Mouse (Mus musculus) MN1 (cell line): Measurements from ENCODE around the gene Cacybp.

Source experiments
- DNase-seq: peaks from one replicate; pipeline ENCODE4 v3.0.0-alpha.2; 2016; ENCODE audit warnings: low spot score

Gene Cacybp

DNA sequence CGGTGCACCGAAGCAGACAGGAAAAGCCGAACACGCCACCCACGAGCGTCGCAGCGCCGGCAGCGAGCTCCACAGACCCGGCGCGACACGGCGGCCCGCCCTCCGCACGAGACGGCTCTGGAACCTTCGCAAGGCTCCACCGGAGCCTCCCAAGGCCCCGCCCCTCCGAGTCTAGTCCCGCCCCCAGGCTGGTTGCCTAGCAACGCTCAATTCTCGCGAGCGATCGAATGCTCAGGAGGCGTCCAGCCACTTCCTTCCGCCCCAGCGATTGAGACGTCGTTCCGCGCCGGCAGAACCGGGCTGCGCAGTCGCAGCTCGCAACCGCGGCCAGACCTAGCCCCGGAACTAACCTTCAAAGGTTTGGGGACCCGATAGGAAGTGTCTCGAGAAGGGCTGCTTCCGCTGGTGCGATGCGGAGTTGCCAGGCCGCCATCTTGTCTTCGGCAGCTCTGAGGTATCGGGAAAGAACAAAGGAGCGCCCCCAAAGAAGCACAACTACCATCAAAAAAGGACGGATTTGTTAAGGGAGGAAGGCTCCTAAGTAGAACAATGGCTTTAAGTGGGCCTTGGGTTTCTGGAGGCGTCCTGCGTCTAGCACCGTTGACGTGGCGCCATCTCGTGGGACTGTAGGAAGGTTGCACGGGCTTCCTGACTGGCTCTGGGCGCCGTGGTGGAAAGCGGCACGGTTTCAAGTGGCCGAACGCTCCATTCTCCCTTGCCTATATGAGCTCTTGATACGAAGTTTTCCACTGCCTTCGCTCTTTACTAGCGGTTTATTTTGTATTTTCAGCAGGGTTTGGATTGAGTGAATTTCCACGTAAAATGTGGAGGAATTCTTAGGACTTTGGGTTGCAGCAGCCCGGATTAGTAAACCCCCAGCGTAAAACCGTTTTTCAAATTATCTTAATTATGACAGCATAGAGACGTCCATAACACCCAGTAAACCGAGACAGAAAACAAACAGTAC is at the start of gene Cacybp:
Cacybp (minus strand) TSS at position 173 of the 967 bp plus-strand sequence.
- DNase-seq, result peak; percentile 100

DNA sequence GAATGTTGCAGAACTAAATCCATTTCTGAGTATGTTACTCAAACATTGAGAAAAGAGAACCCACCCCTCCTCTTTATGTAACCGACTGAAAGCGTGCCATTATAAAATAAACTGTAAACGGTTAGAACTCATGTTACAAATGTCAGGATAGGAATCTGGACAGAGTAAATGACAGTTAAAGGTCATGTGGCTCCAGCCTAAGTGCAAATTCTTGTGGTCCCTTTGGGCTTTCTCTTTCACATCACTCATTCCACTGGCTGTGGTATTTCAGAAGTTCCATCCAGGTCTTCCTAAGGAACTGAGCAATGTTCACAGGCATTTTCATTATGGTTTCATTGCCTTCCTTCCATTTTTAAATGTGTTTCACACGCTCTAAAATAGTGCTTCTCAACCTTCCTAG is 49.7 kb upstream of the Cacybp start:
- DNase-seq, result no peak

DNA sequence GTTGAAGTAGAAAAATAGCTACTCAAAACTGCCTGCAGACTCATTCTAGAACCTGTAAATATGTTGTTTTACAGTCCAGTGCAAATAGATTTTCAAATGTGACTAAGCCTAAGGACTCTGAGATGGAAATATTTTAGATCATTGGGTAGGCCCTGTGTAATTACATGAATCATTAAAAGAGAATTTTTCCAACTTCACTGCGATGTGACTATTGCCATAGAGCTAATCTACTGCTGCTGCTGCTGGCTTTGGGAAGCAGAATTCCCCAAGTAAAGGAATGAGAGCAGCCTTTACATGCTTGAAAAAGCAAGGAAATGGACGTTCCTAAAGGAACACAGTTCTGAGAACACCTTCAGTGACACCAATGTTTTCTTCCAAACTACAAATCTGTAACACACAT is 49.2 kb upstream of the Cacybp start:
- no peak for DNase-seq

DNA sequence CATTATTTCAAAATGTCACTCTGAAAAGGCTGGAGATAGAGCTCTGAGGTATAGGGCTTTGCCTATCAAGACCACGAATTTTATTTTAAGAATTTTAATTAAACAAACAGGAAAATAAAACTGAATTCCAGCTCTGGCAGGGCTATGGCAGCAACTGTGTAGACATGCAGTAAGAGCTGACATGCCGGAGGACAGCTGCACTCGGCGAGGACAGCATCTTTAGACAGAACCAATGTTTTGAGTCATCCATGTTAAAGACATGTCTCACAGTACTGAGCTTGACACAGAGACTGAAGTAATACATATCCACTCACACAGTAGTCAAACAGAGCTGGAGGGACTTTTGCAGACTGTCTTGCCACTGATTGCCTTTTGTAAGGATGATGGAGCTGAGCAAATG is 47.9 kb upstream of the Cacybp start:
- DNase-seq, result no peak

DNA sequence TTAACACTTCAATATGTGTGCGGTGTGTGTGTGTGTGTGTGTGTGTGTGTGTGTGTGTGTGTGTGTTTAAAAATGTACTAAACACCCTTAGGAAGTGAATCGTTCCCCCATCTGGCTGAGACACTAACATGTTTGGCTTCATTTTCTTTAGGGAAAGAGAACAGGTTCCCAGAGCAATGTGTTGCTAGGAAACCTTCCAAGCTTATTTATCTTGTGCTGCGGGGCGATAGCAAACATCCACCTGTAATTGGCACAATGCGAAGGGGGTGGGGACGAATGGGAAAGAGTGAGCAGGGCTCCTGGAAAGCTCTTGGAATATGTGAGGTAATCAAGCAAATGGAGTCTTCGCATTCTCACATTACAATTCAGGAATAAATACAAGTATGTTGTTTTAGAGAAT is 47.2 kb upstream of the Cacybp start:
- DNase-seq, result no peak

DNA sequence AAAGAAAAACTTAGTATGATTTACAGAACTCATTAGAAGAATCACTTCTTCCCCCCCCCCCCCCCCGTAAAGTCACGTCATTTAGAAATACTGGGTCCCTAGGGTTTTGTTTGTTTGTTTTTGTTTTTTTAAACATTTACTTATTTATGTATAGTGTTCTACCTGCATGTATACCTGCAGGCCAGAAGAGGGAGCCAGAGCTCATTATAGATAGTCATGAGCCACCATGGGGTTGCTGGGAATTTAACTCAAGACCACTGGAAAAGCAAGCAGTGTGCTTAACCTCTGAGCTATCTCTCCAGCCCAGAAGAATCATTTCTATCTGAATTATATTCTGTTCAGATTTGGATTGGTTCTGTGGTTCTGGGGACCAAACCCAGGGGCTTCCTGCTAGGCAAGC is 40.4 kb upstream of the Cacybp start:
- DNase-seq, result no peak

DNA sequence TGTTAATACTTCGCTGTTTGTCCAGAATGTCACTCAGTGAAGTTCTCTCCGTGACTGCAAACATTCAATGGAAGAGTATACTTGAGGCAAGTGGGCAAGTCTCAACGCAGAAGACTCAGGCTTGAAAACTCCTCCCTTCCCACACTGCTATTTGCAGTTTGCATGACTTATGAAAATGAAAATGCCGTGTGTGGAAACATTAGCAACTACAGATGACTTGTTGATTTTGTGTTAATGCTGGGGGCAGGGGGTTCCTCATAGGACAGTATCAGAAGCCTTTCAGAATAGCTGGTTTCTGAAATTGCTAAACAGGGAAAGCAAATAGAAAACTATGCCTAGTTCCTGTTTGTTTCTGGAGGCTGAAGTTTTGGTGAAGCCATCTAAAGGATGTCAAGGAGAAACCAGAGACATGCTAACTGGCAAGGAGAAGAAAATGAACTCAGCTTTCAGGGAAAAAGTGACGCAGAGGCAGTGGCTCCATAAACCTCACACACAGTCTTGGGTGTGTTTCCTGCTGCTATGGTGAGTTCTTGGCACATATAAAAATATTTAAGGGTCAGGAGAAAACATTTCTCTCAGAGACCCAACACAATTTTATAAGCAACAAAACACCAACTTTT is 38.8 kb upstream of the Cacybp start:
- DNase-seq, result no peak

DNA sequence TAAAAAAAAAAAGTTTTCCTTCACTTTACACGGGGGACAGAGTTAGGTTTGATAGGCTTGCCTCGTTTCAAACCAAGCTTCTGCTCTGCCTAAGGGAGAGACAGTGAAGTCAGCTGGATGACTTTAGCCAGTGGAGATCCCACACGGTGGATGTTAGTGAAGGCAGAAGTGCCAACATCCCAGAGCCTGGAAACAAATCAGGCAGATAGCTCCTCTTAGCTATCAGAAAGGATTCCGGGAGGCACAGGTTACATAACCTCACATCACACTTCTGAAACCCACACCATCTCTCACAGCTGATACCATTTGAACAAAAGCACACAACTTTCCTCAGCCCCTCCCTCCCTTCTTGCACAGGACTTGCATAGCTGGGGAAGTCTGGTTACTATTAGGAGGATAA is 38.1 kb upstream of the Cacybp start:
- no peak for DNase-seq

DNA sequence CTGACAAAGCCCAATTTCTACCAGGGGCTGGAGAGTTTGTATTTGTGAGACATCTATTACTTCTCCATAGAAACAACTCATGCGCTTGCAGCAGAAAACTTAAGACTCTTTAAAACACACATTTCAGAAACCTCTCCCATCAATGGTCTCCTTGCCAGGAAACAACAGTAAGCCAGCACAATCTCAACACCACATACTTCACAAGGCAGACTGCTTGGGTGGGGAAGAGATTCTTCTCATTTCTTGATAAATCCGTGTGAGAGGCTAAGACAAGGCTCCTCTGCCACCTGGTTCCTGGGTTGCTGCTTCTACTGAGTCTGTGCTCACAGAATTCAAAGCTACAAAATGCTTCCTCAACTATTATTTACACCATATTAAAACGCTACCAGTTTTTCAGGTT is 37.1 kb upstream of the Cacybp start:
- DNase-seq, result no peak

DNA sequence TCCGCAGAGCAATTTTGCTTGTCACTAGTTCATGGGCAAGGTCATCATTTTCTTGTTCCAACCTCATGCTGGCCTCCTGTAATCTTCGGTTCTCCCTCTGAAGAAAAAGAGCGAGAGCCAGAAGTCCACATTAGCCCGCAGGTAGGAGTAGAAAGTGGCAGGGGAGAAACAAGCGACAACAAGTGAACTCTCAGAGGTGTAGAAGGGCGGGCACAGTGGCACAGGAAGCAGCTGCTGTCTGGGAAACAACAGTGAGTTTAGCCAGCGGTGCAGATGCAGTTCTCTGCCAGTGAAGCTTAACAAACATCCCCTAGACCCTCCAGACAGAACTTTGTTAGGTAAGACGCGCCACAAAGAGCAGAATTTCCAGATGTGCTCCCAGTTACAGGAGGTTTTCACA is 34.8 kb upstream of the Cacybp start:
- no peak for DNase-seq

DNA sequence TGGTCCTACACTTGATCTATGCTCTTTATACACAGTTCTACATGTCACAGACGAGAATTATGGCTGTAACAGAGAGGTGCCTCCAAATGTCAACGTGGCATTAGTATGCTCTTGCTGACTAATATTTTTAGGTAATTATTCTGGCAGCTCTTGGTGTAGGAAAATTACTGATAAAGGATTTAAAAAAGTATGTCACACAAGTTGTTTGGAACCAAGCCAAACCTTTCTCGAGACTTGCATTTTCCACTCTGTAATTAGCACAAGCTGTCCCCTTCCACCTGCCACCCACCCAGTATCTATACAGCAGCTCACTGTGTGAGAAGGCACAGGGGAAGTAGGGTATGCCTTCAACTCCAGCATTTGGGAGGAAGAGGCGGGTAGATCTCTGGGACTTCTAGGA is 34.2 kb upstream of the Cacybp start:
- no peak for DNase-seq

DNA sequence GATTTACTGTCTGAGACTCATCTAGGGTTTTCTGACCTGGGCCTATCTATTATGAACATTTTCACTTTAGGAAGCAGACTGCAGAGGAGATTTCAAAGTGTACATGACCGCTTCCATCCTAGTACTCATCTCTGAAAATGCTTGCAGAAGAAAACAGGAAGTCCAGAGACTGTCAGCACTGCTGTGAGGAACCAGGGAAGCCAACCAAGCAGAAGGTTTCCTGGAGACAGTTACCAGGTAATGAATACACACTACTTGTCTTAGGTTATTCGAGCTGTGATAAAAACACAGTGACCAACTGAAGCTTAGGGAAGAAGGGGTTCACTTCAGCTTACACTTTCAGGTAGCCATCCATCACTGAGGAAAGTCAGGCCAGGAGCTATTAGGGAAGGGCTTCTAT is 33.3 kb upstream of the Cacybp start:
- no peak for DNase-seq

DNA sequence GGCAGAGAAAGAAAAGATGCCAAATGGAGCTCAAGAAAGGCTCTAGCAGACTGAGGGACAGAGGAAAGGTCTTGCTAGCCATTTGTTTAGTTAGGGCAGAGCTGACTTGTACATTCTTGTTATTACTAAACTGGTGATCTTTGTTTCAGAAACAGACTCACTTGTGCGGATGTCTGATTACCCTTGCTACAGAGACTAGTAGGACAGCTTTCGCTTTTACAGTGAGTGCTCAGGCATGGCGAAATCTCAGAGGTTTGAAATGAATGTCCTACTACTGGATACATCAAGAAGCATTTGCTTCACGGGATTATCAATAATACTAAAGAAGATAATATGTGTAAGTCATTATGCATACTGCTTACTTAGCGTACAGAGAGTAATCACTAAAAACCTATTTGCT is 32.0 kb upstream of the Cacybp start:
- DNase-seq, result no peak

DNA sequence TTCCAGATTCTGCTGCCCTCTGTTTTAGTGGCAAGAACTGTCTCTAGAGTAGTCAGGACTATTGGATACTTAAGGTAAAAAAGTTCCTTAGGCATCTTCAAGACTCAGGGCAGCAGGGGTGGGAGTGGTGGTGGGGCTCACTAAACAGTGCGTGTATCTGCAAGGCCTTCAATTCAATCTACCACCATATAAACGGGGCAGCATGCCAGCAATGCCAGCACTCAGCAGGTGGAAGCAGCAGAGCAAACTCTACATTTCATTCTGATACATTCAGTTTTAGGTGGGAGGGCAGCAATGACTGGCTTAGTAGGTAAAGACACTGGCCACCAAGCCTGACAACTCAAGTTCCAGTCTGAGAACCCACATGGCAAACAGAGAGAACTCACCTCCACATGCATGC is 27.4 kb upstream of the Cacybp start:
- DNase-seq, result no peak

DNA sequence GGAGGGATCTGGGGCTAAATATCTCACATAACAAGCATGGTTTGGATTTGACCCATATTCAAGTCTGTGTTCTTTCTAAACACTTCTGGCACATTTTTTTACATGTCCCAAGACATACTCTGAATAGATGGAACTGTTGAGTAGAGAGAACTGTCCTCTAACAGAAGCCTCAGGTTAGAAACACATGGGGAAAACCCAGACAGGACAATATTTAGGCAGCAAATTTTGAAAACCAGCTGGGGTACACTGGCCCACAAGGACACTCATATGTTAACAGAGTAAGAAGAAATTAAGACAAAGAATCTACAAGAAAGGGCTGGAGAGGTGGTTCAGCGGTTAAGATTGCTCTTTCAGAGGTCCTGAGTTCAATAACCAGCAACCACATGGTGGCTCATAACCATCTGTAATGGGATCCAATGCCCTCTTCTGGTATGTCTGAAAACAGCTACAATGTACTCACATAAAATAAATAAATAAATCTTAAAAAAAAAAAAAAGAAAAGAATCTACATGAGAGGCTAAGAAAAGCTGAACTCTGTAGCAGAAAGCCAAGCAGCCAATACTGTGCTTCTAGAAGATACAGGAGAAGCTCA is 26.3 kb upstream of the Cacybp start:
- DNase-seq, result no peak

DNA sequence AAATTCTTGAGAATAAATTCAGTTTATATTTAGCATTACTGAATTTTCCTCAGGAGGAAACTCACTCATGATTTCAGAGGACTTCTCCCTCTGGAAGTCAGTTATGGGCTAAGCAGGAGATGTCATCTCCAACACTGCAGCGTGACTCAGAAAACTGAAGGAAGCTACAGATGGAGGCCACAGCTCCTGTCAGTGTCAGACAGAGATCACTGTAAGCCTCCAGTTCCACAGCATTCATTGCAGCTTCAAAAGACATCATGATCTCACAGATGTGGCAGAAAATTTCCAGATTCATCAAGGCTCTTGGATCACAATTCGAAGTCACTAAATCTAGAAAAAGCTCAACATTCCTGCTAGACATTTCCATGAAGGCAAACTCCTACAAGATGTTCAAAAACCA is 25.3 kb upstream of the Cacybp start:
- no peak for DNase-seq

DNA sequence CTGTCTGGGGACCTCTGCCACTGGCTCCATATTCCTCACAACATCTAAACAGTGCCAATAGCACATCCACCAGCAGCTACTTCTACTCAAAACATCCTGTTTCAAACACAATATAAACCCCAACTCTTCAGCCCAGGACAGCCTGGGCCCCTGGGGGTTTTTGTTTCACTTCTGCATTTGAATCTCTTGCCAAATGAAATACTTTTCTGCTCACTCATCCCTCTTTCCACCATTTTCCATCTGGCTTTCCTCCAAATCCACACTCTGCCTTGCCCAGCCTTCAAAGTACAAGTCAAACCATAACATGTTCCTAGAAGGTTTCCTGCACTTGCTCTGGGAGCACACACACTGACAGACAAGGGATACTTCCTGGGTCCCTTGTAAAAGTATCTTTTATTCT is 21.2 kb upstream of the Cacybp start:
- peak; percentile 57 for DNase-seq

DNA sequence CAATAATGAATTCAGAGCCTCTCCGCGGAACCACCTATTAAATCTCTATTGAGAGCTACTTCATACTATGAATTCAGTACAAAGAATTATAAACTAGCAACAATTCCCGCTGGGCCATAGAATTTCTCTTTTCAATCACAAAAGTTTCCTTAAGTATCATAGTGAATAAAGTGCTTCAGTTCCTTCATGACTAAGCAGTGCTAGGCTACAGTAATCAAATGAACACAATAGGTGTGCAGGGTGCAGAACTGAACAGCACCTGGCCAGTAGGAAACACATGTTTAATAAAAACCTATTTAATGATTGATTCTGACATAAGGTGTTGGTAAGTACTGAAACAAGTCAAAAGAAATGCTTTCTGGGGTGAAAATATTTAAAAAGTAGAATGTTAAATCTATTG is 19.4 kb upstream of the Cacybp start:
- DNase-seq, result no peak

DNA sequence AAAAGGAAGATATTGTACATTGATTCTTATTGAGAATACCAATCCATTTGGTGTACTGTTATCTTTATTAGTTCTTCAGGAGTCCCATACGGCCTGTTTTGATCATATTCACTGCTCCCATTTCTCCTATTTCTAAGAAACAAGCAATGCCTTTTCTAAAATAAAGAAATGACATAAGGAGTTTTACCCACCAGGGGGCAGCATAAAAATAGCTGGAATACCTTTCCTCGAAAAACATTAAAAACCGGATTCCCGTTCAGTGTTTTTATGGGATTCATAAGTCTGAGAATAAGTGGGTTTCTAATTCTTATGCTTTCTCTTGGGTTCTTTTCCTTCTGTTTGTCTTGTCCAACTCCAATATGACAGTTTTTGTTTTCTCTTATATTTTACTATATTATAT is 18.3 kb upstream of the Cacybp start:
- DNase-seq, result peak; percentile 74

DNA sequence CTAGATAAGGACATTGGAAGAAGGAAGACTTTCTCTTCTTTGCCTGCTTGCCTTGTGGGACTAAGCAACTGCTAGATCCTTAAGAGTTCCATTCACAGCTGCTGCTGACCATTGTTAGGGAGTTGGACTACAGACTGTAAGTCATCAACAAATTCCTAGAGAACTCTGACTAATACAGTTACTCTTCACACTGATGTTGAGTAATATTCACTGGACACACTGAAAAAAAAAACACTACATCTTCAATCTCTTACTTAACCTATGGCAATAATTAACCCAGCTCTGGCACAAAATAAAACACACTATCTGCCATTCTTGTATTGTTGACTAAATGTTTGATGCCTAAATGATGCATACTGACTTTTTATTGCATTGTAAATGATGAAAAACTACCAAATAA is 15.2 kb upstream of the Cacybp start:
- no peak for DNase-seq

DNA sequence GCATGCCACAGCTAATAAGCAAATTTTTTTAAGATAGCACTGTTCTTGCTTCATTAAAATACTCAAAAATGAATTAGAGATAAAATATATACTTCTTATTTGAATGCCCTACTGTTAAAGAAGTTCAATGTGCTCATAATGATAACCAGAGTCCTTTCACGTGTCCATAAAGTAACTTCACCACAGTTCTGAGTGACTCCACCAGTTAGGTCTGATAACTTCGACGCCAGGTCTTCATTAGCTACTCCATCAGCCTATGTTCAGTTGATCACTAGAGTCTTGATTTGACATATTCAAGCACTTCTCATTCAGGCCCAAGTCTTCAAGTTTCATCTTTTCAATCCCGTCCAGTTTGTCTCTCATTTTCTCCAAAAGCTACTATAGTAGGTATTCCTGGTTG is 14.5 kb upstream of the Cacybp start:
- no peak for DNase-seq

DNA sequence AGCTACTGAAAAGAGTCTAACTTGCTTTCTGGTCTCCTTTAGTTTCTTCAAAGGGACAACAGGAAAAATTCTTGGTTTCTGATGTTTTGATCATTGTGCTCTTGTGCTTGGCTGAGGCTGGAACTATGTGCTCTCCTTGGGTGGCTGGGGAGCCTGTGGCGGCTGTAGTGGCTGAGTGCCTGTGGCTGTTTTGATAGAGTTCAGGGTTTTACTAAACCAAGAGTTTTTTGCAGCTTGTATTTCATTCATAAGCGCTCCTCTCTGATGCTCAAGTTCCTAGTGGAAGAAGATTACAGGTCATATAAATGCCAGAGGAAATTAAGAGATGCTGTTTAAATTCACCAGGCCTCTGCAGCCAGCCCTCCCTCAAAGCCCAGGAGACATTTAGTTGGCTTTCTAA is 11.4 kb upstream of the Cacybp start:
- DNase-seq, result peak; percentile 80

DNA sequence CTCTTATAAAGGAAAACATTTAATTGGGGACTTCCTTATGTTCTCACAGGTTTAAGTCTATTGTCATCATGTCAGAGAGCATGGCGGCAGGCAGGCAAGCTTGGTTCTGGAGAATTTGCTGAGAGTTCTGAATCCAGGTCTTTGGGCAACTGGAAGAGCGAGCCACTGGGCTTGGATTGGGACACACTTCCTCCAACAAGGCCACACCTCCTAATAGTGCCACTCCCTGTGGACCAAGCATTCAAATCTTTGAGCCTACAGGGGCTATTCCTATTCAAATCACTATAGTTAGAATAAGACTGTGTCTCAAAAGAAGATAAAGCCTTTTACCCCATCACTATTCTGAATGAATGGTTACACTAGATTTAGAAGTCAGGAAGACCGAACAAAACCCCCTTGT is 5.2 kb upstream of the Cacybp start:
- no peak for DNase-seq
